Mouse (Mus musculus) neural tube, embryonic 13.5 days (tissue): Measurements from ENCODE around the gene Rpl23. TPM values are rescaled to one million over a fixed set of nuclear protein-coding genes. Genes with fewer than 3 reads are reported as not detected.
"Not testable (repeated sequence)": the region's sequence is repeated elsewhere in the genome, so short reads cannot be mapped to it uniquely, and the experiment has no call there.

ENCODE experiments used
- ATAC-seq: fragments of 200-750 bp; cut with Nextera tagmentation; 2 replicates; pipeline ENCODE4 v1.8.0; 2017; ENCODE audit warnings: low read depth, mild to moderate bottlenecking, moderate TSS enrichment, moderate library complexity
- H3K27ac ChIP-seq: fragments of 300-500 bp; sonication (generic); replicated peaks from 2 replicates; pipeline ENCODE4 v1.5.1; 2015; ENCODE audit warnings: moderate library complexity, mild to moderate bottlenecking, inconsistent platforms
- H3K27me3 ChIP-seq: fragments of 300-500 bp; sonication (generic); 2 replicates; pipeline ENCODE4 v1.6.1; 2015; ENCODE audit warnings: mild to moderate bottlenecking, inconsistent platforms
- H3K36me3 ChIP-seq: fragments of 300-500 bp; sonication (generic); 2 replicates; pipeline ENCODE4 v1.6.1; 2015; ENCODE audit warnings: mild to moderate bottlenecking, inconsistent platforms
- H3K4me1 ChIP-seq: fragments of 300-500 bp; sonication (generic); replicated peaks from 2 replicates; pipeline ENCODE4 v1.6.1; 2015; ENCODE audit warnings: inconsistent platforms
- H3K4me2 ChIP-seq: fragments of 300-500 bp; sonication (generic); 2 replicates; pipeline ENCODE4 v1.6.1; 2015; ENCODE audit warnings: inconsistent platforms, mild to moderate bottlenecking, moderate library complexity
- H3K4me3 ChIP-seq: fragments of 300-500 bp; sonication (generic); 2 replicates; pipeline ENCODE4 v1.5.1; 2015; ENCODE audit warnings: mild to moderate bottlenecking, inconsistent platforms
- H3K9ac ChIP-seq: fragments of 300-500 bp; sonication (generic); 2 replicates; pipeline ENCODE4 v1.6.1; 2015; ENCODE audit warnings: moderate library complexity, mild to moderate bottlenecking, inconsistent platforms
- H3K9me3 ChIP-seq: fragments of 300-500 bp; sonication (generic); 2 replicates; pipeline ENCODE4 v1.6.1; 2016; ENCODE audit warnings: inconsistent platforms
- WGBS: fragments of 180-500 bp; shearing (Covaris S2); methylation state at CpG from one replicate; pipeline ENCODE4 v1.1.7; 2015; 5-methylcytosine and 5-hydroxymethylcytosine counted together
- polyA plus RNA-seq: library from polyadenylated mRNA; unstranded; fragments of >200 nt; fragmentation: Nextera tagmentation; extraction: Ambion mirVana; gene quantifications from 2 replicates; pipeline ENCODE4 v1.2.1, GENCODE M21; 2015

The Rpl23 gene
- polyA plus RNA-seq, 1 experiment from 2014 or later, result 415 TPM

DNA sequence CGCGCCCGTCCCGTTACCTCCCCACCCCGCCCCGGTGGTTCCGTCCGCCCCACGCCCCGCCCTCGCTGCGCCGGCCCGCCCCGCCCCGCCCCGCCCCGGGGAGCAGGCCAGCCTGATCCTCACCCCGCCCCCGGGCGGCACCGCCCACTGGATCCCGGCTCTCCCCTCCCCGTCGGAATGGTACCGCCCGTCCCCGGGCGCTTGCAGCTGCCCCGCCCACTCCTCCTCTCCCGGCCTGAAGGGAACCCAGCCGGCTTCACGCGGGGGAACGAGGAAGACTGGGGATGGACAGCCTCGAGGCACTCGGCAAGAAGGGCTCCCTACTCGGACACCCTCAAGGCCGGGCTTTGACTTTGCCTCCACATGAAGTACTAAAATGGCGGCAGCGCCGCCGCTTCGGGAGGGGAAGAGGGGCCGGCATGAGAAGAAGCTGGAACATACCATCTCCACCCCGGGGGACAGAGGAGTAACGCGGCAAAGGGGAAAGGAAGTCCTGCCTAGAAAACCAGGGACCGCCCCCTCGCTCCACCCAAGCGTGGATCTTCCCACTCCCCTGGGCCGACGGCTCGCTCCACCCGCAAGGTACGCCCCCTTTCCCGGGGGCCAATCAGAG is 37.4 kb downstream of the Rpl23 start:
- ATAC-seq, result peak; percentile 97

DNA sequence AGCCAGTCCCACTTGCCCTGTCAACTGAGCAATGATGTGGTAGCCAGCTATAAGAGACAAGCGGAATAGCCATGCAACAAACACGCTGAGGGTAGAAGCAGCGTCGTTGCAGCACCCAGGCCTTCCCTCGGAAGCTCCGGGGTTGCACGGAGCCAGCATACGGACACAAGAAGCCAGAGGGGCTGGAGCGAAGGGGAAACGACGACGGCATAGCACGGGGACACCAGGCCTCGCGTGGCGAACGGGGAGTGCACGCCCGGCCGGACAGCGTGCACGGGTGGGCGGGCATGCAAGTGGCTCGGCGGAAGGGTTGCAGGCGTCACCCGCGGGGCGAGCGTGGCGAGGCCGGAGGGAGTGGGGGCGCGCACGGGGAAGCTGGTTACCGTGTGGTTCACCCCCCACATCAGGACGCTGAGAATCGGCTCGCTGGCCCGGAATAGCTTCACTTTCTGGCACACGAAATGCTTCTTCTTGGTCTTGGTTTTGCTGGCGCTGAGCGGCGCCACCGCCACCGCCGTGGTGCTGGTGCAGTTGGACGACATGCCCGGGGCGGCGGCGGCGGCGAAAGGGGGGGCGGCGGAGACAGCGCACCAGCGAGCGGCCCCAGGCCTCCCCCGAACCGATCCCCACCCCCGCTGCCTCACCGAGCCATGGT is 38.0 kb downstream of the Rpl23 start, which contains the start of gene Pip4k2b:
Pip4k2b (minus strand) TSS at position 642 of the 655 bp plus-strand sequence.
- H3K27ac ChIP-seq, result peak within 1 kb of the TSS; percentile 96
- ATAC-seq, result peak; percentile 55
- under 1% methylated on average over 63 of the region's 63 CpGs for WGBS
- H3K9me3 ChIP-seq, result no peaks in the 10 kb centered on the region
- H3K36me3 ChIP-seq, result peaks cover 32% of the 10 kb centered on the region
- H3K4me2 ChIP-seq, result peak within 1 kb of the TSS; percentile 89
- peak within 1 kb of the TSS; percentile 80 for H3K4me3 ChIP-seq
- H3K9ac ChIP-seq, result peak within 1 kb of the TSS; percentile 83
- no peaks in the 10 kb centered on the region for H3K27me3 ChIP-seq
- H3K4me1 ChIP-seq, result peaks cover 34% of the 10 kb centered on the region

More for the DNA sequence above, 37.4 kb downstream of the Rpl23 start:
- Histone ChIP-seq H3K4me1 (peaks cover 33% of the 10 kb centered on the region), H3K9me3 (no peaks in the 10 kb centered on the region), H3K27me3 (no peaks in the 10 kb centered on the region), H3K9ac (peak overlapping the region; percentile 83), H3K36me3 (peaks cover 38% of the 10 kb centered on the region), H3K27ac (peak overlapping the region; percentile 96), H3K4me2 (peak overlapping the region; percentile 53), H3K4me3 (peak overlapping the region; percentile 80)
- 2% methylated on average over 34 of the region's 57 CpGs for WGBS

DNA sequence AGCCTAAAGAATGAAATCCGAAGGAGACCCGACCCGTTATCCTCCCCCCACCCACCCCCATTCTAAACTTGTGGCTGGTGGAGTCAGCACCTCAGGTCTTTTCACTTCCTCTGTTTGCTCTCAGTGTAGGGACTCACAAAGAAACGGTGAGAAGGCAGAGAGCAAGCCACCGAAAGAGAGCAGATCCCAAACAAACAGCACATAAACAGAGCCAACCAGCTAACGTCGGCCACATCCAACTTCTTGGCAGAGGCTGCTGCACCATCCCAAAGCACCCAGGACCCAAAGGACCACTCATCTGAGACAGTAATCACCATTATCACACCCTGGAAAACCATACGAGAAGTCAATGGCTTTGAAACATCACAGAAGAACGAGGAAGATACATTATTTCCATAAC is 38.8 kb downstream of the Rpl23 start:
- Histone ChIP-seq H3K9ac (peak overlapping the region; percentile 83), H3K9me3 (no peaks in the 10 kb centered on the region), H3K4me3 (peak overlapping the region; percentile 80), H3K4me2 (peak overlapping the region; percentile 89), H3K27me3 (no peaks in the 10 kb centered on the region), H3K36me3 (peaks cover 25% of the 10 kb centered on the region), H3K27ac (peak overlapping the region; percentile 96; the same call in 1 of the 2 replicates), H3K4me1 (peaks cover 34% of the 10 kb centered on the region)
- WGBS, result 45% methylated on average over 9 of the region's 9 CpGs
- ATAC-seq, result no peak

GRCm38 (mm10) chr11:97742591-97742990 is 39.6 kb downstream of the Rpl23 start:
- no peak for ATAC-seq
- no peak overlapping the region for H3K27ac ChIP-seq
- H3K4me1 ChIP-seq, result peaks cover 34% of the 10 kb centered on the region
- H3K4me2 ChIP-seq, result peak overlapping the region; percentile 89
- WGBS, result 86% methylated on average over 9 of the region's 9 CpGs
- H3K27me3 ChIP-seq, result no peaks in the 10 kb centered on the region
- no peaks in the 10 kb centered on the region for H3K9me3 ChIP-seq
- H3K4me3 ChIP-seq, result peak overlapping the region; percentile 80
- peaks cover 17% of the 10 kb centered on the region for H3K36me3 ChIP-seq
- H3K9ac ChIP-seq, result peak overlapping the region; percentile 83

- no peak overlapping the region for H3K4me3 ChIP-seq
Observed at GRCm38 (mm10) chr11:97742157-97742556, 40.1 kb downstream of the Rpl23 start.

GRCm38 (mm10) chr11:97740190-97740589 is 42.0 kb downstream of the Rpl23 start:
- ATAC-seq, result no peak

More at GRCm38 (mm10) chr11:97742157-97742556, 40.1 kb downstream of the Rpl23 start:
- Histone ChIP-seq H3K27me3 (no peaks in the 10 kb centered on the region), H3K4me2 (peak overlapping the region; percentile 89), H3K9ac (peak overlapping the region; percentile 83; the same call in 1 of the 2 replicates), H3K9me3 (no peaks in the 10 kb centered on the region), H3K36me3 (peaks cover 12% of the 10 kb centered on the region), H3K27ac (no peak overlapping the region), H3K4me1 (peaks cover 34% of the 10 kb centered on the region)
- 92% methylated on average over 5 of the region's 5 CpGs for WGBS
- no peak for ATAC-seq

DNA sequence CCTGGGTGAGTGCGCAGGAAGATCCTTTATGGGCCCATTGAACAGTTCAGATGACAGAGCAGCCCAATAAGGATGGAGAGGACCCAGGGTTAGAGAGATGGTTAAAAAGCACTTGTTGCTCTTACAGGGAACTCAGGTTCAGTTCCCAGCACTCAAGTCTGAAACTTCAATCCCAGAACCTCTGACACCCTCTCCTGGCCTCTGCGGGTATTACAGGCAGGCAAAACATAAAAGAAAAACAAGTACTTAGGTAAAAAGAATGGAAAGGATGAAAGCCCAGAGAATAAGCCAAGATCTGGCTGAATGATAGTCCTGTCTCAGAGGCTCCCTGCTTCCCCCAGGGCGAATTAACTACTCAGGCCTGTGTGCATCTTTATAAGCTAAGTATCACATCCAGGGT is 43.1 kb downstream of the Rpl23 start:
- no peaks in the 10 kb centered on the region for H3K27me3 ChIP-seq
- no peak overlapping the region for H3K4me3 ChIP-seq
- no peaks in the 10 kb centered on the region for H3K36me3 ChIP-seq
- H3K27ac ChIP-seq, result no peak overlapping the region
- H3K4me2 ChIP-seq, result no peak overlapping the region
- H3K4me1 ChIP-seq, result peaks cover 36% of the 10 kb centered on the region
- 90% methylated on average over 3 of the region's 3 CpGs for WGBS
- no peak for ATAC-seq
- no peak overlapping the region for H3K9ac ChIP-seq
- H3K9me3 ChIP-seq, result no peaks in the 10 kb centered on the region

More at GRCm38 (mm10) chr11:97740190-97740589, 42.0 kb downstream of the Rpl23 start:
- Histone ChIP-seq H3K4me2 (peak overlapping the region; percentile 20; the same call in 1 of the 2 replicates), H3K9me3 (no peaks in the 10 kb centered on the region), H3K27me3 (no peaks in the 10 kb centered on the region), H3K4me1 (peaks cover 34% of the 10 kb centered on the region), H3K36me3 (no peaks in the 10 kb centered on the region), H3K4me3 (no peak overlapping the region), H3K9ac (peak overlapping the region; percentile 19; the same call in 1 of the 2 replicates), H3K27ac (no peak overlapping the region)
- WGBS, result 57% methylated on average over 7 of the region's 7 CpGs

GRCm38 (mm10) chr11:97738703-97739102 is 43.5 kb downstream of the Rpl23 start:
- Histone ChIP-seq H3K4me3 (no peak overlapping the region), H3K9me3 (no peaks in the 10 kb centered on the region), H3K4me2 (no peak overlapping the region), H3K9ac (no peak overlapping the region), H3K4me1 (peaks cover 38% of the 10 kb centered on the region), H3K27me3 (no peaks in the 10 kb centered on the region), H3K36me3 (no peaks in the 10 kb centered on the region), H3K27ac (no peak overlapping the region)
- 65% methylated on average over 6 of the region's 6 CpGs for WGBS
- ATAC-seq, result no peak

DNA sequence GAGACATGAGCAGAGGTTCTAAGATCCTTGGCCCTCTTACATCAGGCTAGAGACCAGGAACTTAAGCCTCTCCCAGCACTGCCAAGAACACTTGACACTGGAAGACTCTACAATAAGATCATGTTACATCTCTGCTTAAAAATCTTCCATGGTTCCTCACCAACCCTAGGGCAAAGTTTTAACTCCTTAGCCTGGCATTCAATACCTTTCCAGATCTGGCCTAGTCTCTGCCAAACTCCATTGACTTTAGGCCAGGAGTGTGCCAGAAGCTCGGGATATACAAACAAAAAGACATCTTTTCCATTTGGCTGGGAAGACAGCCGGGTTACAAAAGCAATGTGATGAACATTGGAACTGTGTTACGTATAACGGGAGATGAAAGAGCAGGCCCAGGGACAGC is 44.6 kb downstream of the Rpl23 start:
- H3K4me1 ChIP-seq, result peaks cover 33% of the 10 kb centered on the region
- no peaks in the 10 kb centered on the region for H3K9me3 ChIP-seq
- H3K4me2 ChIP-seq, result no peak overlapping the region
- no peak overlapping the region for H3K27ac ChIP-seq
- no peak overlapping the region for H3K9ac ChIP-seq
- 74% methylated on average over 4 of the region's 4 CpGs for WGBS
- H3K36me3 ChIP-seq, result peaks cover 4% of the 10 kb centered on the region; the same call in 1 of the 2 replicates
- no peaks in the 10 kb centered on the region for H3K27me3 ChIP-seq
- H3K4me3 ChIP-seq, result no peak overlapping the region
- no peak for ATAC-seq

DNA sequence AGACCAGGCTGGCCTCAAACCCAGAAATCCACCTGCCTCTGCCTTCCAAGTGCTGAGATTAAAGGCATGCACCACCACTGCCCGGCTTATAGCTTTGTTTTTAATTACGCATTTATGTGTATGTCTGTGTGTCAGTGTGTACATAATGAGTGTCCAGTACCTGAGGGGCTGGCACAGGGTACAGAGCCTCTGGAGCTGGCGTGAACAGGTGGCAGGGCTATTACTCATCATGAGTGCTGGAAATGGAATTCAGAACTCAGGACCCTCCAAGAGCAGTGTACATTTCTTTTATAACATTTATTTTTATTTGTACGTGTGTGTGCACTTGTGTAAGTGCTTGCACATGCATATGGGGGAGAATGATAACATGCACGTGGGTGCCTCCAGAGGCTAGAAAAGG is 45.6 kb downstream of the Rpl23 start:
- H3K4me3 ChIP-seq, result no peak overlapping the region
- H3K27me3 ChIP-seq, result no peaks in the 10 kb centered on the region
- WGBS, result 97% methylated on average over 5 of the region's 5 CpGs
- no peaks in the 10 kb centered on the region for H3K9me3 ChIP-seq
- no peak for ATAC-seq
- no peak overlapping the region for H3K27ac ChIP-seq
- no peak overlapping the region for H3K4me2 ChIP-seq
- no peak overlapping the region for H3K9ac ChIP-seq
- peaks cover 13% of the 10 kb centered on the region for H3K36me3 ChIP-seq
- H3K4me1 ChIP-seq, result peaks cover 26% of the 10 kb centered on the region

GRCm38 (mm10) chr11:97734810-97735209 is 47.4 kb downstream of the Rpl23 start:
- 88% methylated on average over 5 of the region's 5 CpGs for WGBS
- ATAC-seq, result not testable (repeated sequence)

GRCm38 (mm10) chr11:97733689-97734088 is 48.5 kb downstream of the Rpl23 start:
- peaks cover 41% of the 10 kb centered on the region for H3K36me3 ChIP-seq
- no peak overlapping the region; the same call in 1 of the 2 replicates for H3K27ac ChIP-seq
- ATAC-seq, result no peak
- no peak overlapping the region for H3K9ac ChIP-seq
- no peaks in the 10 kb centered on the region for H3K27me3 ChIP-seq
- peaks cover 12% of the 10 kb centered on the region for H3K4me1 ChIP-seq
- no peaks in the 10 kb centered on the region for H3K9me3 ChIP-seq
- WGBS, result 47% methylated on average over 10 of the region's 10 CpGs
- no peak overlapping the region for H3K4me2 ChIP-seq
- H3K4me3 ChIP-seq, result no peak overlapping the region

More at GRCm38 (mm10) chr11:97734810-97735209, 47.4 kb downstream of the Rpl23 start:
- H3K4me3 ChIP-seq, H3K9ac ChIP-seq, H3K9me3 ChIP-seq, H3K4me2 ChIP-seq, H3K27ac ChIP-seq, H3K27me3 ChIP-seq: not testable (repeated sequence)
- H3K36me3 ChIP-seq, result peaks cover 30% of the 10 kb centered on the region
- peaks cover 13% of the 10 kb centered on the region for H3K4me1 ChIP-seq
